Comparison of ENCODE assay signal across 20 mouse cellular contexts in the genomic region with DNA sequence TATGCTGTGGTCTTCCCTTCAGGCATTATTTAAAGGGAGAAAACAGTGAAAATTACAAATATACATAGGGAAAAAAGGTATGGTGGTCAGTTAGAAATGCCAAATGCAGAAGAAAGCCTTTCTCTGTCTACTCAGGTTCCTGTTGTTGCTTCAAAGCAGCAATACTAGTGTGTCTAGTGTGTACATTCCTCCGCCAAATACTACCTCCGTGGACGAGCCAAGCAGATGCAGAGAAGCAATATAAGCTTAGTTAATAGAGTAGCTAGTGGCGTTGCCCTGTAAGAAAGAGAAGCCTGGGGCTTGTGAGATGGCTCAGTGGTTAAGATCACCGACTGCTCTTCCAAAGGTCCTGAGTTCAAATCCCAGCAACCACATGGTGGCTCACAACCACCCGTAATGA.
DNase-seq lines count a peak whose midpoint lies in the region; ATAC-seq and TF ChIP-seq lines count a peak whose summit lies in the region.
"Had no signal": no experiment of that assay in that cellular context is flagged by ENCODE, and none has a peak within 500 bp of the region (broad histone marks: within the 10 kb centered on the region; RNA-seq: fewer than 3 reads in every experiment).

No protein-coding gene starts in this region.

- H3K27me3 ChIP-seq in hindbrain, embryonic 10.5 days (ENCODE audit: insufficient read depth, poor library complexity, severe bottlenecking), result peaks cover 12% of the 10 kb centered on the region; the same call in 1 of the 2 replicates
- H3K27me3 ChIP-seq in hindbrain, postnatal 0 days (ENCODE audit: insufficient read depth, low read length), result no peaks in the 10 kb centered on the region
- no peaks in the 10 kb centered on the region for H3K27me3 ChIP-seq in midbrain, embryonic 14.5 days (ENCODE audit: control insufficient read depth, insufficient read depth, low read length)
- no peaks in the 10 kb centered on the region for H3K27me3 ChIP-seq in midbrain, postnatal 0 days (ENCODE audit: insufficient read depth, low read length)
- no peaks in the 10 kb centered on the region for H3K27me3 ChIP-seq in forebrain, embryonic 12.5 days
- H3K27me3 ChIP-seq in forebrain, embryonic 16.5 days (replicated peaks; ENCODE audit: control insufficient read depth, insufficient read depth, low read length), result no peaks in the 10 kb centered on the region
- H3K27me3 ChIP-seq: embryonic facial prominence, embryonic 15.5 days; heart, embryonic 15.5 days had no signal

- no peaks in the 10 kb centered on the region for H3K36me3 ChIP-seq in hindbrain, embryonic 10.5 days
- H3K36me3 ChIP-seq in hindbrain, postnatal 0 days (ENCODE audit: insufficient read depth, low read length), result no peaks in the 10 kb centered on the region
- H3K36me3 ChIP-seq in midbrain, embryonic 14.5 days (ENCODE audit: control insufficient read depth, insufficient read depth, low read length), result no peaks in the 10 kb centered on the region
- no peaks in the 10 kb centered on the region for H3K36me3 ChIP-seq in midbrain, postnatal 0 days (ENCODE audit: insufficient read depth, low read length)
- no peaks in the 10 kb centered on the region for H3K36me3 ChIP-seq in forebrain, embryonic 12.5 days (replicated peaks)
- no peaks in the 10 kb centered on the region for H3K36me3 ChIP-seq in forebrain, embryonic 16.5 days (ENCODE audit: control insufficient read depth, insufficient read depth)
- H3K36me3 ChIP-seq: embryonic facial prominence, embryonic 15.5 days; heart, embryonic 10.5 days; heart, embryonic 15.5 days had no signal

- WGBS in hindbrain, embryonic 10.5 days, result 90% methylated on average over 6 of the region's 6 CpGs
- 75% methylated on average over 6 of the region's 6 CpGs for WGBS in hindbrain, postnatal 0 days
- 76% methylated on average over 6 of the region's 6 CpGs for WGBS in midbrain, embryonic 14.5 days
- 72% methylated on average over 6 of the region's 6 CpGs for WGBS in midbrain, postnatal 0 days
- 60% methylated on average over 6 of the region's 6 CpGs for WGBS in forebrain, embryonic 12.5 days
- WGBS in forebrain, embryonic 16.5 days, result 34% methylated on average over 6 of the region's 6 CpGs

- H3K4me2 ChIP-seq in hindbrain, postnatal 0 days (ENCODE audit: low read depth, low read length), result no peak overlapping the region
- no peak overlapping the region for H3K4me2 ChIP-seq in midbrain, embryonic 14.5 days (ENCODE audit: low read length)
- H3K4me2 ChIP-seq in midbrain, postnatal 0 days (ENCODE audit: low read depth, low read length, poor library complexity, severe bottlenecking), result no peak overlapping the region
- H3K4me2 ChIP-seq in forebrain, embryonic 12.5 days, result no peak overlapping the region
- no peak overlapping the region for H3K4me2 ChIP-seq in forebrain, embryonic 16.5 days (ENCODE audit: low read length)
- H3K4me2 ChIP-seq: embryonic facial prominence, embryonic 15.5 days; heart, embryonic 15.5 days had no signal

- peaks cover 19% of the 10 kb centered on the region for H3K4me1 ChIP-seq in hindbrain, embryonic 10.5 days (replicated peaks)
- H3K4me1 ChIP-seq in hindbrain, postnatal 0 days (ENCODE audit: insufficient read depth, low read length), result no peaks in the 10 kb centered on the region; the same call in 1 of the 2 replicates
- peaks cover 7% of the 10 kb centered on the region; the same call in 1 of the 2 replicates for H3K4me1 ChIP-seq in midbrain, embryonic 14.5 days (ENCODE audit: control insufficient read depth, insufficient read depth, low read length)
- H3K4me1 ChIP-seq in midbrain, postnatal 0 days (ENCODE audit: insufficient read depth, low read length), result 0 out of 2 replicates have a peak, but pooled peaks cover 4% of the 10 kb centered on the region
- H3K4me1 ChIP-seq in forebrain, embryonic 12.5 days, result peaks cover 29% of the 10 kb centered on the region
- H3K4me1 ChIP-seq in forebrain, embryonic 16.5 days (replicated peaks; ENCODE audit: control insufficient read depth, insufficient read depth, low read length), result peaks cover 10% of the 10 kb centered on the region
- H3K4me1 ChIP-seq: embryonic facial prominence, embryonic 15.5 days; heart, embryonic 10.5 days; heart, embryonic 15.5 days had no signal

- TF ChIP-seq CTCF in hindbrain, postnatal 0 days (IDR thresholded peaks at IDR 0.05; ENCODE audit: low read depth), result no peak
- no peak for TF ChIP-seq CTCF in midbrain, postnatal 0 days (IDR thresholded peaks at IDR 0.05)

- H3K27ac ChIP-seq in hindbrain, embryonic 10.5 days, result peak overlapping the region; percentile 54; the same call in 1 of the 2 replicates
- H3K27ac ChIP-seq in hindbrain, postnatal 0 days, result no peak overlapping the region
- H3K27ac ChIP-seq in midbrain, embryonic 14.5 days (replicated peaks; ENCODE audit: low read depth, low read length), result 0 out of 2 replicates have a peak overlapping the region, but pooled peaks have one; percentile 14
- no peak overlapping the region for H3K27ac ChIP-seq in midbrain, postnatal 0 days (ENCODE audit: low read depth, low read length)
- H3K27ac ChIP-seq in forebrain, embryonic 12.5 days, result peak overlapping the region; percentile 86
- H3K27ac ChIP-seq in forebrain, embryonic 16.5 days (ENCODE audit: low read length), result no peak overlapping the region
- H3K27ac ChIP-seq: embryonic facial prominence, embryonic 15.5 days; heart, embryonic 10.5 days; heart, embryonic 15.5 days had no signal

- no peak overlapping the region for H3K4me3 ChIP-seq in hindbrain, embryonic 10.5 days
- H3K4me3 ChIP-seq in hindbrain, postnatal 0 days (ENCODE audit: low read length), result no peak overlapping the region
- no peak overlapping the region for H3K4me3 ChIP-seq in midbrain, embryonic 14.5 days (replicated peaks; ENCODE audit: low read depth, low read length)
- no peak overlapping the region for H3K4me3 ChIP-seq in midbrain, postnatal 0 days (ENCODE audit: low read depth, low read length)
- no peak overlapping the region for H3K4me3 ChIP-seq in forebrain, embryonic 12.5 days (replicated peaks)
- H3K4me3 ChIP-seq in forebrain, embryonic 16.5 days (replicated peaks; ENCODE audit: low read length), result no peak overlapping the region
- H3K4me3 ChIP-seq: embryonic facial prominence, embryonic 15.5 days; erythroblast, embryonic 14.5 days; heart, embryonic 10.5 days; heart, embryonic 15.5 days had no signal

- H3K9ac ChIP-seq in hindbrain, postnatal 0 days (replicated peaks; ENCODE audit: low read length), result no peak overlapping the region
- H3K9ac ChIP-seq in midbrain, embryonic 14.5 days (replicated peaks; ENCODE audit: low read length), result no peak overlapping the region
- H3K9ac ChIP-seq in midbrain, postnatal 0 days (replicated peaks; ENCODE audit: low read length, poor library complexity, severe bottlenecking), result no peak overlapping the region
- no peak overlapping the region for H3K9ac ChIP-seq in forebrain, embryonic 12.5 days
- H3K9ac ChIP-seq in forebrain, embryonic 16.5 days (replicated peaks; ENCODE audit: low read depth, low read length), result no peak overlapping the region
- H3K9ac ChIP-seq: embryonic facial prominence, embryonic 15.5 days; heart, embryonic 15.5 days had no signal

- ATAC-seq in hindbrain, postnatal 0 days, result no peak
- ATAC-seq in midbrain, embryonic 14.5 days (ENCODE audit: low FRiP score, low TSS enrichment), result no peak
- ATAC-seq in midbrain, postnatal 0 days (ENCODE audit: low FRiP score), result no peak
- ATAC-seq in forebrain, embryonic 12.5 days (ENCODE audit: low FRiP score), result peak; percentile 2; the same call in 1 of the 2 replicates
- ATAC-seq in forebrain, embryonic 16.5 days, result peak; percentile 35; the same call in 1 of the 2 replicates
- no peak for ATAC-seq in monocyte, adult 5-6 weeks (replicated peaks; ENCODE audit: insufficient number of reproducible peaks, low FRiP score, low TSS enrichment, poor library complexity, severe bottlenecking)
- ATAC-seq: hindbrain, embryonic 16.5 days had no signal

- H3K9me3 ChIP-seq in hindbrain, embryonic 10.5 days, result no peaks in the 10 kb centered on the region
- H3K9me3 ChIP-seq in hindbrain, postnatal 0 days (ENCODE audit: low read length), result no peaks in the 10 kb centered on the region
- H3K9me3 ChIP-seq in midbrain, embryonic 14.5 days (ENCODE audit: control insufficient read depth, low read length), result no peaks in the 10 kb centered on the region
- no peaks in the 10 kb centered on the region for H3K9me3 ChIP-seq in midbrain, postnatal 0 days (ENCODE audit: low read length)
- H3K9me3 ChIP-seq in forebrain, embryonic 12.5 days, result no peaks in the 10 kb centered on the region
- no peaks in the 10 kb centered on the region for H3K9me3 ChIP-seq in forebrain, embryonic 16.5 days (ENCODE audit: control insufficient read depth, low read length)
- H3K9me3 ChIP-seq: embryonic facial prominence, embryonic 15.5 days; heart, embryonic 10.5 days; heart, embryonic 15.5 days had no signal

- DNase-seq in hindbrain, embryonic 10.5 days (ENCODE audit: low spot score), result no peak
- no peak for DNase-seq in hindbrain, postnatal 0 days (ENCODE audit: low spot score)
- DNase-seq in midbrain, embryonic 14.5 days, result no peak
- DNase-seq in midbrain, postnatal 0 days (ENCODE audit: low spot score), result no peak
- no peak for DNase-seq in spleen, adult 12 weeks (ENCODE audit: low spot score)
- DNase-seq: adrenal gland, postnatal 14 days; cerebellum, adult 2 months; cerebellum, postnatal 10 days; gastrocnemius, postnatal 36 days; heart, adult 18-20 months; heart, postnatal 14 days; kidney, adult 11 months had no signal

Comparison
In these comparisons a context has a peak if more than half of its experiments do, and no peak if none do; other contexts are left out.
1. H3K27ac ChIP-seq: peak in hindbrain, embryonic 10.5 days (single experiment), midbrain, embryonic 14.5 days (single experiment) and forebrain, embryonic 12.5 days (single experiment); none in hindbrain, postnatal 0 days (single experiment), midbrain, postnatal 0 days (single experiment) and forebrain, embryonic 16.5 days (single experiment).
2. ATAC-seq: peak in forebrain, embryonic 12.5 days (single experiment) and forebrain, embryonic 16.5 days (single experiment); none in hindbrain, postnatal 0 days (single experiment), midbrain, embryonic 14.5 days (single experiment), midbrain, postnatal 0 days (single experiment) and monocyte, adult 5-6 weeks (single experiment).